Mouse (Mus musculus) forebrain, embryonic 15.5 days (tissue): ENCODE results near the gene Gm20532. TPM values are rescaled to one million over a fixed set of nuclear protein-coding genes. Genes with fewer than 3 reads are reported as not detected.

Source experiments
- ATAC-seq: fragments of 200-750 bp; cut with Nextera tagmentation; replicated peaks from 2 replicates; pipeline ENCODE4 v1.8.0; 2017; ENCODE audit warnings: mild to moderate bottlenecking, moderate TSS enrichment, moderate library complexity
- H3K27ac ChIP-seq: fragments of 300-500 bp; sonication (generic); replicated peaks from 2 replicates; pipeline ENCODE4 v1.5.1; 2015; ENCODE audit warnings: mild to moderate bottlenecking, inconsistent platforms
- H3K27me3 ChIP-seq: fragments of 300-500 bp; sonication (generic); 2 replicates; pipeline ENCODE4 v1.6.1; 2015; ENCODE audit warnings: inconsistent platforms
- H3K36me3 ChIP-seq: fragments of 300-500 bp; sonication (generic); 2 replicates; pipeline ENCODE4 v1.6.1; 2015; ENCODE audit warnings: mild to moderate bottlenecking, inconsistent platforms
- H3K4me1 ChIP-seq: fragments of 300-500 bp; sonication (generic); 2 replicates; pipeline ENCODE4 v1.6.1; 2015; ENCODE audit warnings: inconsistent platforms
- H3K4me2 ChIP-seq: fragments of 300-500 bp; sonication (generic); replicated peaks from 2 replicates; pipeline ENCODE4 v1.6.1; 2015; ENCODE audit warnings: mild to moderate bottlenecking, inconsistent platforms
- H3K4me3 ChIP-seq: fragments of 300-500 bp; sonication (generic); 2 replicates; pipeline ENCODE4 v1.5.1; 2015; ENCODE audit warnings: mild to moderate bottlenecking, inconsistent platforms
- H3K9ac ChIP-seq: fragments of 300-500 bp; sonication (generic); replicated peaks from 2 replicates; pipeline ENCODE4 v1.6.1; 2015; ENCODE audit warnings: mild to moderate bottlenecking, inconsistent platforms
- H3K9me3 ChIP-seq: fragments of 300-500 bp; sonication (generic); 2 replicates; pipeline ENCODE4 v1.6.1; 2016; ENCODE audit warnings: inconsistent platforms
- WGBS: fragments of 180-500 bp; shearing (Covaris S2); methylation state at CpG from one replicate; pipeline ENCODE4 v1.1.7; 2015; ENCODE audit warnings: mixed read lengths; 5-methylcytosine and 5-hydroxymethylcytosine counted together
- polyA plus RNA-seq: library from polyadenylated mRNA; unstranded; fragments of >200 nt; fragmentation: Nextera tagmentation; extraction: Ambion mirVana; gene quantifications from 2 replicates; pipeline ENCODE4 v1.2.1, GENCODE M21; 2015

Gene Gm20532
- polyA plus RNA-seq, 1 experiment from 2014 or later = not detected

GRCm38 (mm10) chr2:26552066-26552465, 34.4 kb upstream of the Gm20532 start:
- H3K27me3 ChIP-seq = no peaks in the 10 kb centered on the region
- H3K36me3 ChIP-seq = no peaks in the 10 kb centered on the region
- 89% methylated on average over 2 of the region's 2 CpGs for WGBS
- H3K4me1 ChIP-seq = peaks cover 9% of the 10 kb centered on the region; the same call in 1 of the 2 replicates
- no peak overlapping the region for H3K4me3 ChIP-seq
- no peak overlapping the region for H3K4me2 ChIP-seq
- no peak for ATAC-seq
- H3K27ac ChIP-seq = no peak overlapping the region
- no peaks in the 10 kb centered on the region for H3K9me3 ChIP-seq
- no peak overlapping the region for H3K9ac ChIP-seq

DNA sequence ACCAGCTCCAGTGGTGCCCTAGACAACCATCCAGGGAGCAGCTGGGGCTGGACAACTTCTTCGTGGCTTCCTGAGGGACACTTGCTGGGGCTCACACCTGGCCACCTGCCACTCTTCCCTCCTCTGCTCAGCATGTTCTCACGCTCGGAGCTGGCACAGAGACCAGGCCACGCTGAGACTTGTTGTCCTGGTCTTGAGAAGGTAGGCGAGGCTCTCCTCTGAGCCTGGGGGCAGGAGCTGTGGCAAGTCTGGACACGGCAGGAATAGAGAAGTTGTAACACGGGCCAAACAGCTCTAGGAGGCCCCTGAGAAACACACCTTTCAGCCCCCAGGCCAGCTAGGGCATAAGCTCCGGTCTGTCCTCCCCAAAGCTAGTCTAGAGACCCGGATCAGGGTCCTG, 32.5 kb upstream of the Gm20532 start:
- 84% methylated on average over 9 of the region's 9 CpGs for WGBS
- H3K9me3 ChIP-seq = no peaks in the 10 kb centered on the region
- ATAC-seq = no peak

DNA sequence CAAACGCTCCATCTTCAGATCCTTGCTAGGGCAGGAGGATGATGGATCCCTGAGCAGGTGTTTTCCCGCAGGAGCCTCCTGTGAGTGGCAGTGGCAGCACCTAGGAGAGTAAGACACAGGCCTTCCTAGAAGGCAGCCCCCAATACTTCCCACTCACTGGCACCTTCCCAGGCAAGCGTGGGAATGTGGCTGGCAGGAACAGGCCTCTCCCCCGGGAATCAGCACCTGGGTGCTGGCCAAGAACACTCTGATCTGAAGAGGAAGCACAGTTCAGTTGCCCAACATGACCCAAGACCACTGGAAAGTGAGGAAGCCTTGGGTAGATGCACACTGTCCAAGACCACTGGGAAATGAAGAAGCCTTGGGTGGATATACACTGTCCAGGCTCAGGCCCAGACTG, 31.4 kb upstream of the Gm20532 start:
- Histone ChIP-seq H3K4me1 (peaks cover 9% of the 10 kb centered on the region; the same call in 1 of the 2 replicates), H3K27me3 (no peaks in the 10 kb centered on the region), H3K4me2 (no peak overlapping the region), H3K4me3 (no peak overlapping the region), H3K36me3 (no peaks in the 10 kb centered on the region), H3K27ac (no peak overlapping the region), H3K9me3 (no peaks in the 10 kb centered on the region), H3K9ac (no peak overlapping the region)
- 73% methylated on average over 4 of the region's 4 CpGs for WGBS
- no peak for ATAC-seq

More for the DNA sequence above, 32.5 kb upstream of the Gm20532 start:
- Histone ChIP-seq H3K4me2 (no peak overlapping the region), H3K27me3 (no peaks in the 10 kb centered on the region), H3K9ac (no peak overlapping the region), H3K36me3 (no peaks in the 10 kb centered on the region), H3K4me1 (peaks cover 9% of the 10 kb centered on the region; the same call in 1 of the 2 replicates), H3K4me3 (no peak overlapping the region), H3K27ac (no peak overlapping the region)

- no peaks in the 10 kb centered on the region for H3K9me3 ChIP-seq
- 68% methylated on average over 4 of the region's 4 CpGs for WGBS
- H3K4me2 ChIP-seq = no peak overlapping the region
- H3K9ac ChIP-seq = no peak overlapping the region
- H3K27me3 ChIP-seq = no peaks in the 10 kb centered on the region
- H3K27ac ChIP-seq = no peak overlapping the region
- no peaks in the 10 kb centered on the region for H3K36me3 ChIP-seq
- ATAC-seq = no peak
- 0 out of 2 replicates have a peak, but pooled peaks cover 7% of the 10 kb centered on the region for H3K4me1 ChIP-seq
- H3K4me3 ChIP-seq = no peak overlapping the region
Observed at GRCm38 (mm10) chr2:26556535-26556993, 29.9 kb upstream of the Gm20532 start.

- H3K27ac ChIP-seq = no peak overlapping the region
- H3K9ac ChIP-seq = no peak overlapping the region
- no peaks in the 10 kb centered on the region for H3K9me3 ChIP-seq
- 0 out of 2 replicates have a peak, but pooled peaks cover 7% of the 10 kb centered on the region for H3K4me1 ChIP-seq
- H3K36me3 ChIP-seq = no peaks in the 10 kb centered on the region
- no peak overlapping the region for H3K4me3 ChIP-seq
- no peaks in the 10 kb centered on the region for H3K27me3 ChIP-seq
- ATAC-seq = no peak
- no peak overlapping the region for H3K4me2 ChIP-seq
- 84% methylated on average over 5 of the region's 5 CpGs for WGBS
Observed at GRCm38 (mm10) chr2:26560506-26560905, 25.9 kb upstream of the Gm20532 start.

- peak; percentile 51; the same call in 1 of the 2 replicates for ATAC-seq
- H3K36me3 ChIP-seq = no peaks in the 10 kb centered on the region
- 38% methylated on average over 6 of the region's 6 CpGs for WGBS
- no peaks in the 10 kb centered on the region for H3K9me3 ChIP-seq
- no peak overlapping the region for H3K4me3 ChIP-seq
- H3K4me1 ChIP-seq = 0 out of 2 replicates have a peak, but pooled peaks cover 7% of the 10 kb centered on the region
- H3K27me3 ChIP-seq = no peaks in the 10 kb centered on the region
- no peak overlapping the region for H3K4me2 ChIP-seq
- H3K27ac ChIP-seq = no peak overlapping the region
- H3K9ac ChIP-seq = no peak overlapping the region
Observed at GRCm38 (mm10) chr2:26561351-26562016, 25.0 kb upstream of the Gm20532 start.

DNA sequence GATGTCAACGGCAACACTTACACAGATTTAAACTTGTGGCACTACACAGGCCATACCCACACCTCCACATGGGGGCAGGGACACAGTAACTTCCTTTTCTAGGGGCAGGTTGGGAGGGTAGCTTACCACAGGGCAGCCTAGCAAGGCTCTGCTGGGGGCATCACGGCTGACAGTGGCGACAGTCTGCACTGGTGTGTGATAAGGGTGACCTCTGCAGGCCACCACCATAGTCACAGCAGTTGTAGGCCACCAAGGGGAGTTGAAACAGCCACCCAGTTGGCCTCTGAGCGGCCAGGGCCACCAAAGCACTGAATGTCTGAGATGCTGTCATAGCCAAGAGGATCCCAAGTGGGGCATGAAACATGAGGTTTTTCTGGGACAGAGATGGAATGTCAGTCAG, 20.2 kb upstream of the Gm20532 start:
- H3K27ac ChIP-seq = no peak overlapping the region

DNA sequence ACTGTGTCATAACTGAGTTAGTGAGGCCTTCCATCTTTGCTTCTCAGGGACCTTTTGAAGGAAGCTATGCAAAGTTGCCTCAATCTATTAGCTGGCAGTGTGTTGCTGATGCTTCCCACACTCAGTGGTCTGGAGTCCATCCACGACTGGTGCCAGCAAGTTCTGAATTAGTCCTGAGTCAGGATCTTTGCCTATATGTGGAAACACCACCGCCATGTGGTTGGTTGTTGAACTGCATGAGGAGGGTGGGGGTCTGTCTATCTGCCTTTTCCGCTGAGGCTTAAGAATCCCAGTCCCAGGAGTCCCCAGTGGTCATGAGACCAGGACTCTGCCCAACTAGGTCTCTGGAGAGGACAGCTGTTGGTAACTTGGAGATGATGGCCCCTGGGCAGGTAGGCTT, 16.4 kb upstream of the Gm20532 start:
- H3K27ac ChIP-seq = no peak overlapping the region
- H3K4me2 ChIP-seq = no peak overlapping the region
- no peak for ATAC-seq
- H3K36me3 ChIP-seq = no peaks in the 10 kb centered on the region
- H3K9me3 ChIP-seq = no peaks in the 10 kb centered on the region
- H3K4me1 ChIP-seq = peaks cover 11% of the 10 kb centered on the region
- no peak overlapping the region for H3K9ac ChIP-seq
- no peaks in the 10 kb centered on the region for H3K27me3 ChIP-seq
- no peak overlapping the region for H3K4me3 ChIP-seq
- under 1% methylated on average over 3 of the region's 3 CpGs for WGBS

More for the DNA sequence above, 20.2 kb upstream of the Gm20532 start:
- no peak overlapping the region for H3K4me2 ChIP-seq
- no peaks in the 10 kb centered on the region for H3K36me3 ChIP-seq
- H3K9ac ChIP-seq = no peak overlapping the region
- no peaks in the 10 kb centered on the region for H3K27me3 ChIP-seq
- 0 out of 2 replicates have a peak, but pooled peaks cover 3% of the 10 kb centered on the region for H3K4me1 ChIP-seq
- no peaks in the 10 kb centered on the region for H3K9me3 ChIP-seq
- 20% methylated on average over 4 of the region's 4 CpGs for WGBS
- H3K4me3 ChIP-seq = no peak overlapping the region
- ATAC-seq = peak; percentile 55; the same call in 1 of the 2 replicates

DNA sequence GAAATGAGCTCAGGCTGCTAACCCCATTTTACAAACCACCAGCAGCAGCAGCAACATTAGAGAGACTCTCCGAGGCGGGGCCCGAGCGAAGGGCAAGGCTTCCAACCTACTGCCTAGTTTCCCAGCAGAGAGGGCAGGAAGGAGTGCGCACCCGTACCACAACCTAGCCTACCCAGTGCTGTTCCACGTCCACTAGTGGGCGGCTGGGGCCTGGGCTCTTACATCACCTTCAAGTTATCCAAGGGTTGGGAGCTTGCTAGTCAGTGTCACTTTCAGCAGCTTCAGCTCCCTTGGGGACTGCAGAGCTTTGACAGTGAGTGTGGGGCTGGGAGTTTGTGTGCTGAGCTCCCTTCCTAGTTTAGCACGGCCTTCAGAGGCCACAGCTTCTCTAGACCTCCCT, 15.0 kb upstream of the Gm20532 start:
- 80% methylated on average over 9 of the region's 9 CpGs for WGBS
- H3K9ac ChIP-seq = no peak overlapping the region
- peaks cover 11% of the 10 kb centered on the region for H3K4me1 ChIP-seq
- no peaks in the 10 kb centered on the region for H3K27me3 ChIP-seq
- no peak for ATAC-seq
- H3K4me2 ChIP-seq = no peak overlapping the region
- no peaks in the 10 kb centered on the region for H3K36me3 ChIP-seq
- no peaks in the 10 kb centered on the region for H3K9me3 ChIP-seq
- H3K4me3 ChIP-seq = no peak overlapping the region
- no peak overlapping the region for H3K27ac ChIP-seq

- no peak overlapping the region for H3K4me3 ChIP-seq
- H3K9me3 ChIP-seq = no peaks in the 10 kb centered on the region
- no peak overlapping the region for H3K4me2 ChIP-seq
- H3K4me1 ChIP-seq = peaks cover 11% of the 10 kb centered on the region
- peak overlapping the region; percentile 11; the same call in 1 of the 2 replicates for H3K27ac ChIP-seq
- 62% methylated on average over 5 of the region's 5 CpGs for WGBS
- no peak for ATAC-seq
- H3K27me3 ChIP-seq = no peaks in the 10 kb centered on the region
- H3K9ac ChIP-seq = no peak overlapping the region
- H3K36me3 ChIP-seq = no peaks in the 10 kb centered on the region
Observed at GRCm38 (mm10) chr2:26571826-26572225, 14.6 kb upstream of the Gm20532 start.

DNA sequence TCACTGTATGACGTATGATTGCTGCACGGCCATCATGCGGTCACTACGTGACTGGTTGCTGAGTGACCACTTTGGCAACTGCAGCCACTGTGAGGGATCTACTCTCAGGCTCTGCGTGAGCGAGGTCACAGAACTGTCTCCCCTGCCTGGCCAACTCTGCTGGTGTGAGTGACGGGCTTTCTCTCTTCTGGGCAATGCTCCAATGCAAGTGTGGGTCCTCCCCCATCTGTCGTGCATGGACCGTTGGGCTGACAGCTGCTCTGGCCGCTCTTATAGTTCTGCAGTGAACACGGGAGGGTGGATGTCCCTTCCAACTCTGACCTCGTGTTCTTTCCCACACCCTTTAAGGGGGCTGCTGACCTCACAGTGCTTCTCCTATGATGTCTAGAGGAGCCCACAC, 13.0 kb upstream of the Gm20532 start:
- H3K27me3 ChIP-seq = no peaks in the 10 kb centered on the region
- peak; percentile 68 for ATAC-seq
- H3K4me1 ChIP-seq = peaks cover 11% of the 10 kb centered on the region
- H3K27ac ChIP-seq = peak overlapping the region; percentile 49; the same call in 1 of the 2 replicates
- no peak overlapping the region for H3K4me2 ChIP-seq
- H3K36me3 ChIP-seq = no peaks in the 10 kb centered on the region
- 42% methylated on average over 12 of the region's 12 CpGs for WGBS
- no peak overlapping the region for H3K9ac ChIP-seq
- no peak overlapping the region for H3K4me3 ChIP-seq
- H3K9me3 ChIP-seq = no peaks in the 10 kb centered on the region

GRCm38 (mm10) chr2:26573807-26574206, 12.6 kb upstream of the Gm20532 start:
- Histone ChIP-seq H3K9ac (no peak overlapping the region), H3K9me3 (no peaks in the 10 kb centered on the region), H3K36me3 (no peaks in the 10 kb centered on the region), H3K27me3 (no peaks in the 10 kb centered on the region), H3K4me2 (no peak overlapping the region), H3K4me3 (no peak overlapping the region), H3K4me1 (peaks cover 11% of the 10 kb centered on the region), H3K27ac (peak overlapping the region; percentile 49; the same call in 1 of the 2 replicates)
- ATAC-seq = 0 out of 2 replicates have a peak, but pooled peaks have one; percentile 20
- 20% methylated on average over 5 of the region's 5 CpGs for WGBS
